Mouse (Mus musculus) cerebral cortex, adult 2 months (tissue): Measurements from ENCODE around the gene Rexo5.

Source experiments
- WGBS: fragments of 180-500 bp; shearing (Covaris S2); methylation state at CpG from one replicate; pipeline ENCODE4 v1.1.7; 2018; 5-methylcytosine and 5-hydroxymethylcytosine counted together

The Rexo5 gene

DNA sequence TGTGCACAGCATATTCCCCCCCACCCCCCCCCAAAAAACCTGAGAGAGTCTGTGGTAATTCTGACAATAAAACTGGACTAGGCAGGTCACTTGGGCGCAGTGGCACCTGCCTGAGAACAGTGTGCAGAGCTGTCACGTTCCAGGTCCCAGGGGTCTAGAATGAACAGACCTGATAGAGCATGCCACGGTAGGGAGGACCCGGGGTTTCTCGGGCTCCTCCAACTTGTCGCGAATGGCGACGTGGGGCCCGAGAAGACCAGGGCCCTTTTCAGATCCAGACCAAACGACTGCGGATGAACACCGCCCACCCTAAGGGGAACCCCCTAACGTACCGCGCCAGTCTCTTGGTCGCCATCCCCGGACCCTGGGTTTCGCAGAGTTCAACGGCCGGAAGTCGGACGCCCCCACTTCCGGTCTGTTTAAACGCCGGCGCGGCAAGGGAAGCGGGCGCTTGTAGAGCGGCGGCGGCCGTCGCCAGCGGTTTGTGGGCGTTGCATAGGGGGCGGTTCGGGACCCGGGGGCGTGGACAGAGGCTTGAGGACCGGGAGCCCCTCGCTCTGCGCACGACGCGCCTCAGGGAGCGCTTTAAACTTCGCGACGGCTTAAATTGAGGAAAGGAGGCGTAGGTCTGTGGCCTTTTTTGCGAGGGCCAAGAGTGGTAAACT, at the start of gene Rexo5, which contains the start of gene Eri2:
Gene Rexo5 (plus strand): TSS at position 421 of the 665 bp plus-strand sequence.
Gene Eri2 (minus strand): TSS at position 473 of the 665 bp plus-strand sequence.
- under 1% methylated on average over 53 of the region's 53 CpGs for WGBS

DNA sequence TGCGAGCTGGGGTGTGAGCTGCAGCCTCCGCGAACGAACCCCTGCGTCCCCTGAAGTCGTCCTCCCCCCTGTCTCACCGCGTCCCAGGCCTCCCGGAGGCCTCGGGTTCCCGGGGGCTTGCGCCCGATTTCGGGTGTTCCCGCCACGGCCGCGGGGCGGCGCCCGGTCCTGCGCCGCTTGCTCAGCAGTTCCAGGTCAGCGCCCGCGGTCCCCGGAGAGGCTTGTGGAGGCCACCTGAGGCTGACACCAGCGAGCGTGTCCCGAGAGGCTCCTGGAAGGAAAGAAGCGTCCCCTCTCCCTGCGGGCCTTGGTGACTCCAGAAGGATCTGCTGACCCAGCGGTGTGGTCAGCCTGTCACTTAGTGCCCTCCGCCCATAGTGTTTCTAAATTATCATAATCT, 49.5 kb upstream of the Rexo5 start:
- WGBS = 11% methylated on average over 34 of the region's 34 CpGs

DNA sequence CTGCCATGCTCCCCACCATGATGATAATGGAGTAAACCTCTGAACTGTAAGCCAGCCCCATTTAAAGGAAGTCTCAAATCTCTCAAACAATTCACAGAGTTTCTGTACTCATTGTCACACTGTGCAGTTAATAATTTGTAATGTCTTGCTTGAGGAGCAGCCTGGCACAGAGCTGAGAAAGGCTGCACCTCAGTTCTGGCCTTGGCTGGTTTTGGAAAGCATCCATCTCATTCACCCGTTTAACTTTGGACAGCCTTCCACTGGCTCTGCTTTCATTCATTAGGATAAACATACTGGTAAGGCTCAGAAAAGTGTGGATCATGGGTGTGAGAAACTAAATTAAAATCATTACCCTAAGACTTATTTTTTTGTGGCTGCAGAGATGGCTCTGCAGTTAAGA, 47.9 kb upstream of the Rexo5 start:
- 35% methylated on average over 1 of the region's 1 CpGs for WGBS

DNA sequence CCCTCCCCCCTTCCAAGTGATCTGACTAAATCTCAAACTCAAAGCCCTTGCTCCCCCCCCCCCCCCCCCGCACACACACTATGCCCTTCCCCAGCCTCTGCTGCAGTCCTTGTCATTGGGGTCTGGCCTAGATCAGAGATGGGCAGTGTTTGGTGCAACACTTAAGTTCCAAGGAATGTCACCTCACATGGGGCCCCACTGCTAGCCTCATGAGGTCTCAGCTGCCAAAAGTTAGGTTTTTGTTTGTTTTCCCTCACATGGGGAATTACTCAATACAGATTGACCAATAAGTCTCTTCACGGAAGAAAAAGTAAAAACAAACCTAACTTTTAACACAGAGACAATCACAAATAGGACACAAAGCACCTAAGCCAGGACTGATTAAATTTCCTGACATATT, 45.0 kb upstream of the Rexo5 start:
- WGBS = 70% methylated on average over 2 of the region's 2 CpGs

- 69% methylated on average over 2 of the region's 2 CpGs for WGBS
Observed at GRCm38 (mm10) chr7:119749942-119750341, 43.9 kb upstream of the Rexo5 start.

DNA sequence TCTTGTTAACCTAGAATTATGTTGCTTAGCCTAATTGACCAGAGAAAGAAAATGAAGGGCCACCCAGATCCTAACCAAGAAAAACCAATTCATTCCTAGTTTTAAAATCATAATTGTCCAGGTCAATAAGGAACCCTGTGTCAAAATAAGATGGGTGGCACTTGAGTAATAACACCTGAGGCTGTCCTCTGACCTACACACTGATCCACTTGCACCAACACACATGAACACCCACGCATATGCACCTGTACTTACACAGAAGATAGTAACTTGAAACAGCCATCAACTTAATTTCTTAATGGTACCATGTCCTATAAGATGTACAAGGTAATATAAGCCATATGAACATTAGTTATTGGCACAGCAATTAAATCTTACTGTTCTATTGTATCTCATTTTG, 40.1 kb upstream of the Rexo5 start:
- WGBS = 94% methylated on average over 1 of the region's 1 CpGs

DNA sequence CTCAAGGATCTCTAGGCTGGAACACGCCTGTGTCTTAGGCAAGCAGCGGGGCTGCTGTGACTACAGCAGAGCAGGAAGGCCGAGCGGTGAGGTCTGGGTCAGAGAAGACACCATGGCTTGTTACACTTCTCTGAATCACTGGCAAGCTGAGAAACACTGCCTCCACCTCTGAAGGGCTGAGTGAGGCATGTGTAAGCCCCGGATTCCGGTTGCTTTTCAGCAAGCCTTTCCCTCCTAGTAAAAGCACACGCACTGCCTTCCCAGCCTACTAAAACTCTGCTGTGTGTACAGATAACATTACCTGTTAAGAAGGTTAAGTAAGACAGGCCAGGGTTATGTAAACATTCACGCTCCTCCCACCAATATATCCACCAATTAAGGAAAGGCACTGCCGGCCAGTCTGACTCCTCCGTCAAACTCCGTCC, 33.3 kb upstream of the Rexo5 start, which contains the start of gene Acsm3:
Gene Acsm3 (plus strand): TSS at position 397 of the 425 bp plus-strand sequence.
- 85% methylated on average over 11 of the region's 11 CpGs for WGBS

- 62% methylated on average over 4 of the region's 4 CpGs for WGBS
Observed at GRCm38 (mm10) chr7:119762166-119762697, 31.6 kb upstream of the Rexo5 start.

DNA sequence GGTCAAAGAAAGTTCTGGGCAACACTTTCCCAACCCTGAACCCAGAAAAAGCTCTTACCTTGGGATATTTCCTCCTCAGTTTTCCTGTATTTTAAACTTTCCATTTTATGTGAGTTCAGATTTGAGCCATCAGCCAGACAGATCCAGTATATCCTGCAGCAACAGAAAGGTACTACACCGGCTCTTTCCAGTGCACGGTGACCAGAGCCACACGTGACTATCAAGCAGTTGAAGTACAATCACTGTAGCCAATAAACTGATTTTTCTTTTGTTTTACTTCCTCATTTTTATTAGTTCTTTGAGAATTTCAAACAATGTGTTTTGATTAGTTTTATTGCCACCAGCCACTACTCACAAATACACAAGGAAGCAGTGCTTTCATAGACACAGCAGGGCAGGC, 29.4 kb upstream of the Rexo5 start:
- WGBS = 83% methylated on average over 3 of the region's 3 CpGs

DNA sequence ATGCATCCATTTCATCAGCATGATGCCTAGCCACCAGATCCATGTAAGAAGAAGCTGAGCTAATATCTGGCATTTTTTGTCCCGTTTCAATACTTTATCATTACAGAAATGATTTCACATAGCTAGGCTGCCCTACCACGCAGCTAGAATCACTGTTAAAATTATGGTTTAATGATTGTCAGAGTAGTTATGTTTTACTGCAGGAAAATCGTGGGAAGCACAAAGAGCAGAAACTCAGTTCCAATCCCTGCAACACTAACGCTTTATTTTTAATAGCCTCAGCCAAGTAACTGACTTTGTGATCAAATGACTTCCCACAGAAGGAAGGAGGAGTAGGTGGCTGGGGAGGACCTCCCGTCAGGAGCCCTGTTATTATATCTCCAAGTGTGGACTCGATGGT, 26.8 kb upstream of the Rexo5 start:
- WGBS = 78% methylated on average over 6 of the region's 6 CpGs

DNA sequence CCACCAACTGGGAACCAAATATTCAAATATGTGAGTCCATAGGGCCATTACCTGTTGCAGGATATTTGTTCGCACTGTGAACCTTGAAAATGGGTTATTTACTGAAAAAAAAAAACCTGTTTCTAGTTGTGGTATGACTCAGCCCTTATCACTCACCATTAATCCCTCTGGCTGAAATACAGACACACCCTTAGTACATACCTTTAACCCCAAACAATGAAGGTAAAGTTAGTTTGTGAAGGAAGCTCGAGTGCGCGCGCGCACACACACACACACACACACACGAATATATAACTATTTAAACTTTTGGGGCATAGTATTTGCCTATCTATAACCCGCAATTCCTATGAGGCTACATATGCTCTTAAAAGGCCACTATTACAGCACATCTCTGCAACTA, 23.9 kb upstream of the Rexo5 start:
- WGBS = 93% methylated on average over 8 of the region's 8 CpGs

DNA sequence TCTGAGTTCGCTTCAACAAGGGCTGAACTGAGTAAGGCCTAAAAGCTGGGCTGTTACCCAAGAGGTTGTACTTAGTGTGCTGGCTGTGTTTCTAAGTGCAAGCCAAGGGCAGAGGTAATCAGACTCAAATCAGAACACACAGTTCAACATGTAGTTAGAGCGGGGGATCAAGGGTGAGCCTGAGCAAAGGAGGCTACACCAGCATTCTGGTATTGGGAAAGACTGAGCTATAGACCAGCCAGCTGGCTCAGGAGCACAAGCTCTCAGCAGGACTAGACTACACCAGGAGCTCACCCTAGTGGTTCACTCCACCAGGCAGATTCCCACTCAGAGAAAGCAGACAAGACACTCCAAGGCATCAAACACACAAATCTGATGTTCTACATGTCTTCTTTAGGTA, 10.4 kb upstream of the Rexo5 start:
- WGBS = 97% methylated on average over 2 of the region's 2 CpGs

DNA sequence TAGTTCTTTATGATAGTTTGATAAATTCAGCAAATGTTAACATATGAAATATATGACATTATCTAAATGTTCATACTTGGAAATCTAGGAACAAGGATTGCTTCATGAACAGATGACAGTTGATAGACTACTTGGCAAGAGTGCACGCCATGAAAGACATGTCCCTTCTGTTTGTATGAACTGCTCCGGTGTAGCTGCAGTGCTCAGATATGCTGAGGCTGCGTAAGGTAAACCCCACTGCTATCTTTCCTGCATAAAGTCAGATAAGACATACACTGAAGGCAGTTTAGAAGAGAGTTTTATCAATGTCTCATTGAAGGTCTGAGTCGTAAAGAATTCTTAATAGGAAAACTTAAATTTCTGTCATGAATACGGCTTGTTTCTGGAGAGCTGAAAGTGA, 8.9 kb upstream of the Rexo5 start:
- WGBS = 89% methylated on average over 5 of the region's 5 CpGs

DNA sequence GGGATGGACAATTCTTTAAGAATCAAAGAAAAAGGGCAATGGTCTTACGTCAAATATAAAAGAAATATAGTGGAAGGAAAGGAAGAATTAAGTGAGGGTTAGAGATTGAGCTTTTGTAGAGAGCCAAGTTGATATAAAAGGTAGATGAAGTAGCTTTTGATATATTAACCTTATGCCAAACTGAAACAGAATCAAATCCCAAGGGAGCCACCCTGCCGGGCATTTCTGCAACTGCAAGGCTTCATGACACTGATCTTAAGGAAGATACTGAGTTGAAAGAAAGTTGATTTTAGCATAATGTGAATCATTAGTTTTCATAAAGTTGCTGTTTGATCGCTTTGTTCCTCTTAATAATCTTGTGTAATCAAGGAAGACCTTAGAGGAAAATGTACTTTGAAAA, 4.8 kb upstream of the Rexo5 start:
- WGBS = 92% methylated on average over 3 of the region's 3 CpGs

DNA sequence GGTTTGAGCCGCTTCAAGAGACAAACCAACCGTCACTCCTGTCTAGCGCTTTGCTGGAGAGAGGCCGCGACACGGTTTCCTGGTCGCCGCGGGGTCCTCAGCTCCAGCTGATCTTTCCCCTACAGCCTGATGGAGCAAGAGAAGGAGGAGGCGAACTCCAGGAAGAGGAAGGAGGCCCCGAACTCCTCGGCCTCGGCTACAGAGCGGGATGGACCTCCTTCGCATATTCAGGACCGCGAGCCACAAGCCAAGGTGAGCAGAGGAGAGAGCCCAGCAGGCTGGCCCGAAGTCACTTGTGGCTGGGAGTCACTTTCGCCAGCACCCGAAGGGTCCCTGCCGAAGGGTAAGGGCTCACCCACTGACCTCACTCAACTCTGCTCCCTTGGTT, 439 bp downstream of the Rexo5 start:
- WGBS = 1% methylated on average over 21 of the region's 21 CpGs

DNA sequence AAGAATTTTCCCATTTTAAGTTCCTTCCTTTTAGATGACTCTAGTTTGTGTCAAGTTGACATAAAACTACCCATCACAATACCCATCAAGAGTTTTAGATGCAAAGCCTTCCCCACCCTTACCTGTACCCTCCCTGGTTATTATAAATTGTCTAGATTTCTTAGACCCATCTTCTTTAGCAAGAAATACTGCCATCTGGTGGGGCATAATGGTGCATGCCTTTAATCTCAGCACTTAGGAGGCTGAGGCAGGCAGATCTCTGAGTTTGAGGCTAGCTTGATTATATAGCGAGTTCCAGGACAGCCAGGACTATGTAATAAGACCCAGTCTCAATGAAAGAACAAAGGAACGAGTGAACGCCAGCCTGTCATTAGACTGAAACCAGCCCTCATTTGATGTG, 6.7 kb downstream of the Rexo5 start:
- WGBS = 95% methylated on average over 3 of the region's 3 CpGs

DNA sequence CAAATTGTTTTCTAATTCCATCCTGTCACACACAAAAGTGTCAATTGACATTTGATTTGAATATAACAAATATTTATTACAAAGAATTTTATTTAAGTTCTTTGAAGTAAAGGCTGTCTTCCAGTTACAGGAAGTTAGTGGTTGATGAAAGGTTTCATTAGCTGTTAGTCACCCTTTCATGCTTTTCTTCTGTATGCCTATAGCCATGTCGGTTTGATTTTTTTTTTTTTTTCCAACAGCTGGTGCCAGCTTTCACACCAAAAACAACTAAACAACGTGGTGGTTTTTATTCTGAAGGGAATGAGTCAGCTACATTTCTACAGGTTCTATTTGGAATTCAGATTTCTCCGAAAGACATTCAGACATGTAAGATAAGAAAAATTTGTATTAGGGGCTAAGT, 7.2 kb downstream of the Rexo5 start:
- WGBS = 73% methylated on average over 3 of the region's 3 CpGs

DNA sequence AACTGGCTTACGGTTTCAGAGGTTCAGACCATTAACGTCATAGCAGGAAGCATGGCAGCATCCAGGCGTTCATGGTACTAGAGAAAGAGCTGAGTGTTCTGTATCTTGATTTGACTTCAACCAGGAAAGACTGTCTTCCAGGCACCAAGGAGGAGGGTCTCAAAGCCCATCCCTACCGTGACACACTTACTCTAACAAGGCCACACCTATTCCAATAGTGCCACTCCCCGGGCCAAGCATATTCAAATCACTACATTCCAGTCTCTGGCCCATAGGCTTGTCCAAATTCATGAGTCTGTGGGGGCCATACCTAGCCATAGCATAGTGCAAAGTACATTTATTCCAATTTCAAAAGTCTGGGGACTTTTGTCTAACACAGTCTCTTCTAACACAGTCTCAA, 13.6 kb downstream of the Rexo5 start:
- WGBS = 98% methylated on average over 5 of the region's 5 CpGs

DNA sequence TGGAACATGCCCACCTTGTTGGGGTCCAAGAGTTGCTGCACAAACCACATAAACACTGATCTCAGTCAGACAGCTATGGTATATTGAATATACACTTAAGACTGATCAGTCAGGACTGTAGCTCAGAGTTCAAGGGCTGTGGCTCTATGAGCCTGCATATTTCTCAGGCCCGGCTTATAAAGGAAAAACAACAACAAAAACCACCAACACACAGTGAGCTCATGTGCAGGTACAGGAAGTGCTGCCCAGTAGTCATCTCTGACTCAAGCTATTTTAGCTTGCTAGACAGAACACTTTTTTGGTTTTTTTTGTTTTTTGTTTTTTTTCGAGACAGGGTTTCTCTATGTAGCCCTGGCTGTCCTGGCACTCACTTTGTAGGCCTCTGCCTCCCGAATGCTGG, 14.9 kb downstream of the Rexo5 start:
- 91% methylated on average over 3 of the region's 3 CpGs for WGBS

GRCm38 (mm10) chr7:119835371-119835770, 41.6 kb downstream of the Rexo5 start:
- WGBS = 95% methylated on average over 1 of the region's 1 CpGs

DNA sequence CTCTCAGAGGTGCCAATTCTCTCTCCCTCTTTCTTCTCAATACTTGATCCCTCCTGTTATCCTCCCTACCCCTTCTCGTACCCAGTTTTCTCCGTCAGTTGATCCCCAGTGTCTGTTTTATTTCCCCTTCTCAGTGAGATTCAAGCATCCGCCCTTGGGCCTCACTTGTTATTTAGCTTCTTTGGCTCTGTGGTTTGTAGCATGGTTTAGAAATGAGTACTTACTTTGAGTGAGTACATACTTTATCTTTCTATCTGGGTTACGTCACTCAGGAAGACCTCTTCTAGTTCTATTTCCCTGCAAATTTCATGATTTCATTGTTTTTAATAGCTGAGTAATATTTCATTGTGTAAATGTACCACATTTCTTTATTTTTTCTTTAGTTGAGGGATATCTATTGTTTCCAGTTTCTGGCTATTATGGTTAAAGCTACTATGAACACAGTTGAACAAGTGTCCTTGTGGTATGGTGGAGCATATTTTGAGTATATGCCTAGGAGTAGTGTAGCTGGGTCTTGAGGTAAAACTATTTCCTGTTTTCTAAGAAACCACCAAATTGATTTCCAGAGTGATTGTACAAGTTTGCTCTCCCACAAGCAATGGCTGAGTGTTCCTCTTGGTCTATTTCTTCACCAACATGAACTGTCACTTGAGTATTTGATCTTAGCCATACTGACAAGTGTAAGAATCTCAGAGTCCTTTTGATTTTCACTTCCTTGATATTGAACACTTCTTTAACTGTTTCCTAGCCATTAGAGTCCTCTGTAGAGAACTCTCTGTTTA, 42.4 kb downstream of the Rexo5 start:
- 94% methylated on average over 4 of the region's 4 CpGs for WGBS

- 96% methylated on average over 4 of the region's 4 CpGs for WGBS
Observed at GRCm38 (mm10) chr7:119841820-119842449, 48.1 kb downstream of the Rexo5 start.

- WGBS = 95% methylated on average over 2 of the region's 2 CpGs
Observed at GRCm38 (mm10) chr7:119845541-119845940, 51.7 kb downstream of the Rexo5 start.
